Comparison of ENCODE assay signal across 8 mouse cellular contexts in genomic region chr4:149444964-149445701, GRCm38 (mm10). TPM values are rescaled to one million over a fixed set of nuclear protein-coding genes. Genes with fewer than 3 reads are reported as not detected.
DNase-seq lines count a peak whose midpoint lies in the region; ATAC-seq and TF ChIP-seq lines count a peak whose summit lies in the region.

No protein-coding gene starts in this region.

- TF ChIP-seq POLR2A in brain, embryonic 14.5 days (IDR thresholded peaks at IDR 0.05; ENCODE audit: borderline replicate concordance, extremely low read depth, insufficient read depth, insufficient read length, poor library complexity, severe bottlenecking) = peak; percentile 59; the same call in 1 of the 2 replicates

- H3K36me3 ChIP-seq in C2C12 (ENCODE audit: control insufficient read depth, insufficient read depth) = no peaks in the 10 kb centered on the region
- H3K36me3 ChIP-seq in erythroblast, embryonic 14.5 days (ENCODE audit: control insufficient read depth) = no peaks in the 10 kb centered on the region
- H3K36me3 ChIP-seq in heart, embryonic 12.5 days = no peaks in the 10 kb centered on the region
- no peaks in the 10 kb centered on the region for H3K36me3 ChIP-seq in kidney, postnatal 0 days (ENCODE audit: insufficient read depth, low read length)
- no peaks in the 10 kb centered on the region for H3K36me3 ChIP-seq in liver, embryonic 11.5 days (ENCODE audit: control insufficient read depth, insufficient read depth, low read length)
- no peaks in the 10 kb centered on the region for H3K36me3 ChIP-seq in stomach, embryonic 14.5 days (ENCODE audit: control insufficient read depth, insufficient read depth, low read length)

- no peaks in the 10 kb centered on the region for H3K79me2 ChIP-seq in C2C12 (ENCODE audit: control insufficient read depth, insufficient read depth)

- DNase-seq in brain, embryonic 14.5 days (ENCODE audit: low read depth) = peak; percentile 98
- DNase-seq in kidney, postnatal 0 days (ENCODE audit: low spot score) = peak; percentile 98
- DNase-seq in liver, embryonic 11.5 days (ENCODE audit: low spot score) = peak; percentile 90
- DNase-seq in naive thymus-derived CD4-positive, alpha-beta T cell, adult 2 months (ENCODE audit: low read depth) = peak; percentile 91

- H3K4me1 ChIP-seq in erythroblast, embryonic 14.5 days (ENCODE audit: control insufficient read depth) = peaks cover 22% of the 10 kb centered on the region
- peaks cover 18% of the 10 kb centered on the region for H3K4me1 ChIP-seq in heart, embryonic 12.5 days (replicated peaks)
- H3K4me1 ChIP-seq in kidney, postnatal 0 days (replicated peaks; ENCODE audit: insufficient read depth, low read length) = peaks cover 13% of the 10 kb centered on the region
- H3K4me1 ChIP-seq in liver, embryonic 11.5 days (replicated peaks; ENCODE audit: control insufficient read depth, insufficient read depth, low read length) = peaks cover 6% of the 10 kb centered on the region; the same call in 1 of the 2 replicates
- H3K4me1 ChIP-seq in stomach, embryonic 14.5 days (ENCODE audit: control insufficient read depth, insufficient read depth, low read length) = peaks cover 4% of the 10 kb centered on the region; the same call in 1 of the 2 replicates

- H3K9me3 ChIP-seq in erythroblast, embryonic 14.5 days (ENCODE audit: control insufficient read depth, low read length) = no peaks in the 10 kb centered on the region
- no peaks in the 10 kb centered on the region for H3K9me3 ChIP-seq in heart, embryonic 12.5 days (replicated peaks)
- no peaks in the 10 kb centered on the region for H3K9me3 ChIP-seq in kidney, postnatal 0 days (replicated peaks; ENCODE audit: low read length)
- H3K9me3 ChIP-seq in liver, embryonic 11.5 days (ENCODE audit: control insufficient read depth, low read length) = no peaks in the 10 kb centered on the region
- H3K9me3 ChIP-seq in stomach, embryonic 14.5 days (ENCODE audit: control insufficient read depth, low read depth, low read length) = no peaks in the 10 kb centered on the region

- H3K27me3 ChIP-seq in C2C12 (ENCODE audit: control insufficient read depth, insufficient read depth, insufficient read length) = no peaks in the 10 kb centered on the region
- H3K27me3 ChIP-seq in erythroblast, embryonic 14.5 days (ENCODE audit: control insufficient read depth) = no peaks in the 10 kb centered on the region
- no peaks in the 10 kb centered on the region for H3K27me3 ChIP-seq in heart, embryonic 12.5 days (replicated peaks)
- H3K27me3 ChIP-seq in kidney, postnatal 0 days (ENCODE audit: insufficient read depth, low read length) = no peaks in the 10 kb centered on the region
- H3K27me3 ChIP-seq in liver, embryonic 11.5 days (replicated peaks; ENCODE audit: control insufficient read depth, insufficient read depth, low read length) = no peaks in the 10 kb centered on the region
- H3K27me3 ChIP-seq in stomach, embryonic 14.5 days (ENCODE audit: control insufficient read depth, insufficient read depth, low read length) = no peaks in the 10 kb centered on the region

- peak overlapping the region; percentile 2 for H3ac ChIP-seq in C2C12 (ENCODE audit: control insufficient read depth, insufficient read length, low read depth)

- TF ChIP-seq CTCF in C2C12 (IDR thresholded peaks at IDR 0.05; ENCODE audit: control insufficient read depth, insufficient read depth, insufficient read length) = peak; percentile 97
- peak; percentile 91 for TF ChIP-seq CTCF in brain, embryonic 14.5 days (IDR thresholded peaks at IDR 0.05; ENCODE audit: borderline replicate concordance, extremely low read depth, insufficient read depth, insufficient read length)
- peak; percentile 98 for TF ChIP-seq CTCF in kidney, postnatal 0 days (IDR thresholded peaks at IDR 0.05; ENCODE audit: low read depth)

- no peak overlapping the region for H3K4me3 ChIP-seq in C2C12 (ENCODE audit: insufficient read depth, poor library complexity, severe bottlenecking)
- peak overlapping the region; percentile 62 for H3K4me3 ChIP-seq in erythroblast, embryonic 14.5 days (replicated peaks)
- peak overlapping the region; percentile 39 for H3K4me3 ChIP-seq in heart, embryonic 12.5 days
- peak overlapping the region; percentile 15 for H3K4me3 ChIP-seq in kidney, postnatal 0 days (replicated peaks; ENCODE audit: low read depth, low read length)
- peak overlapping the region; percentile 40 for H3K4me3 ChIP-seq in liver, embryonic 11.5 days (ENCODE audit: low read depth, low read length)
- H3K4me3 ChIP-seq in stomach, embryonic 14.5 days (ENCODE audit: low read depth, low read length) = peak overlapping the region; percentile 22

- H3K27ac ChIP-seq in heart, embryonic 12.5 days (ENCODE audit: poor library complexity, severe bottlenecking) = peak overlapping the region; percentile 84
- H3K27ac ChIP-seq in kidney, postnatal 0 days = peak overlapping the region; percentile 83
- peak overlapping the region; percentile 76 for H3K27ac ChIP-seq in liver, embryonic 11.5 days (ENCODE audit: low read depth, low read length)
- peak overlapping the region; percentile 88 for H3K27ac ChIP-seq in stomach, embryonic 14.5 days (ENCODE audit: low read length)

- peak overlapping the region; percentile 73 for H3K9ac ChIP-seq in heart, embryonic 12.5 days
- H3K9ac ChIP-seq in kidney, postnatal 0 days (ENCODE audit: low read depth, low read length) = peak overlapping the region; percentile 50; the same call in 1 of the 2 replicates
- H3K9ac ChIP-seq in liver, embryonic 11.5 days (ENCODE audit: low read depth, low read length) = peak overlapping the region; percentile 69
- H3K9ac ChIP-seq in stomach, embryonic 14.5 days (replicated peaks; ENCODE audit: low read depth, low read length) = peak overlapping the region; percentile 45; the same call in 1 of the 2 replicates

- peak; percentile 94 for ATAC-seq in heart, embryonic 12.5 days (ENCODE audit: insufficient number of reproducible peaks, low FRiP score)
- ATAC-seq in kidney, postnatal 0 days (replicated peaks; ENCODE audit: low FRiP score, low read depth) = peak; percentile 94
- peak; percentile 95 for ATAC-seq in liver, embryonic 11.5 days (replicated peaks; ENCODE audit: low FRiP score)
- ATAC-seq in stomach, embryonic 14.5 days (ENCODE audit: insufficient number of reproducible peaks, insufficient read depth, low FRiP score, low read depth) = peak; percentile 97

- peak overlapping the region; percentile 72 for H3K4me2 ChIP-seq in heart, embryonic 12.5 days
- peak overlapping the region; percentile 58 for H3K4me2 ChIP-seq in kidney, postnatal 0 days (ENCODE audit: low read length)
- H3K4me2 ChIP-seq in liver, embryonic 11.5 days = peak overlapping the region; percentile 88
- peak overlapping the region; percentile 46 for H3K4me2 ChIP-seq in stomach, embryonic 14.5 days (replicated peaks; ENCODE audit: low read depth, low read length)

- under 1% methylated on average over 36 of the region's 36 CpGs for WGBS in heart, embryonic 12.5 days
- 0% methylated on average over 36 of the region's 36 CpGs for WGBS in kidney, postnatal 0 days
- under 1% methylated on average over 36 of the region's 36 CpGs for WGBS in liver, embryonic 11.5 days
- under 1% methylated on average over 36 of the region's 36 CpGs for WGBS in stomach, embryonic 14.5 days

- H3K79me3 ChIP-seq in C2C12 (ENCODE audit: low read depth) = no peaks in the 10 kb centered on the region

RNA-seq across cellular contexts. Expression of gene Rbp7, which starts 9.6 kb away (rescaled TPM):
- not detected for polyA plus RNA-seq in C2C12 (2012; fragmentation: generic; extraction: Trizol)
- polyA plus RNA-seq in brain, embryonic 14.5 days (2012; rRNA removed) = 0.21 TPM in 1 of 2 replicates, not detected in the other
- polyA plus RNA-seq in erythroblast, embryonic 14.5 days (2012) = not detected in 2 replicates
- 2.4 and 3.4 TPM in 2 replicates for polyA plus RNA-seq in heart, embryonic 12.5 days (2016; fragmentation: Nextera tagmentation; extraction: Ambion mirVana)
- polyA plus RNA-seq in kidney, postnatal 0 days (2015; fragmentation: Nextera tagmentation; extraction: Ambion mirVana) = 1.3 TPM in 2 replicates
- not detected in 2 replicates for polyA plus RNA-seq in liver, embryonic 11.5 days (2014; fragmentation: Nextera tagmentation; extraction: Ambion mirVana)
- polyA plus RNA-seq in stomach, embryonic 14.5 days (2014; fragmentation: Nextera tagmentation; extraction: Ambion mirVana) = 1.9 TPM in 2 replicates

RNA-seq across cellular contexts. Expression of gene Ube4b, which starts 18.6 kb away (rescaled TPM):
- polyA plus RNA-seq in C2C12 (2012; fragmentation: generic; extraction: Trizol) = 51.6 TPM
- 76.5 and 131 TPM in 2 replicates for polyA plus RNA-seq in brain, embryonic 14.5 days (2012; rRNA removed)
- 14.2 and 15.0 TPM in 2 replicates for polyA plus RNA-seq in erythroblast, embryonic 14.5 days (2012)
- polyA plus RNA-seq in heart, embryonic 12.5 days (2016; fragmentation: Nextera tagmentation; extraction: Ambion mirVana) = 50.3 and 58.3 TPM in 2 replicates
- 26.9 and 28.8 TPM in 2 replicates for polyA plus RNA-seq in kidney, postnatal 0 days (2015; fragmentation: Nextera tagmentation; extraction: Ambion mirVana)
- 35.0 and 37.4 TPM in 2 replicates for polyA plus RNA-seq in liver, embryonic 11.5 days (2014; fragmentation: Nextera tagmentation; extraction: Ambion mirVana)
- polyA plus RNA-seq in stomach, embryonic 14.5 days (2014; fragmentation: Nextera tagmentation; extraction: Ambion mirVana) = 41.7 and 44.3 TPM in 2 replicates

RNA-seq across cellular contexts. Expression of gene Tmem274, which starts 32.0 kb away (rescaled TPM):
- not detected for polyA plus RNA-seq in C2C12 (2012; fragmentation: generic; extraction: Trizol)
- polyA plus RNA-seq in brain, embryonic 14.5 days (2012; rRNA removed) = not detected in 2 replicates
- not detected in 2 replicates for polyA plus RNA-seq in erythroblast, embryonic 14.5 days (2012)
- polyA plus RNA-seq in heart, embryonic 12.5 days (2016; fragmentation: Nextera tagmentation; extraction: Ambion mirVana) = 0.29 and 0.33 TPM in 2 replicates
- polyA plus RNA-seq in kidney, postnatal 0 days (2015; fragmentation: Nextera tagmentation; extraction: Ambion mirVana) = not detected in 2 replicates
- 0.31 TPM in 1 of 2 replicates, not detected in the other for polyA plus RNA-seq in liver, embryonic 11.5 days (2014; fragmentation: Nextera tagmentation; extraction: Ambion mirVana)
- not detected in 2 replicates for polyA plus RNA-seq in stomach, embryonic 14.5 days (2014; fragmentation: Nextera tagmentation; extraction: Ambion mirVana)

RNA-seq across cellular contexts. Expression of gene Nmnat1, which starts 39.9 kb away (rescaled TPM):
- 8.8 TPM for polyA plus RNA-seq in C2C12 (2012; fragmentation: generic; extraction: Trizol)
- 7.5 and 9.9 TPM in 2 replicates for polyA plus RNA-seq in brain, embryonic 14.5 days (2012; rRNA removed)
- 0.10 and 0.17 TPM in 2 replicates for polyA plus RNA-seq in erythroblast, embryonic 14.5 days (2012)
- 12.0 and 14.0 TPM in 2 replicates for polyA plus RNA-seq in heart, embryonic 12.5 days (2016; fragmentation: Nextera tagmentation; extraction: Ambion mirVana)
- polyA plus RNA-seq in kidney, postnatal 0 days (2015; fragmentation: Nextera tagmentation; extraction: Ambion mirVana) = 9.6 and 13.5 TPM in 2 replicates
- 13.0 and 14.3 TPM in 2 replicates for polyA plus RNA-seq in liver, embryonic 11.5 days (2014; fragmentation: Nextera tagmentation; extraction: Ambion mirVana)
- polyA plus RNA-seq in stomach, embryonic 14.5 days (2014; fragmentation: Nextera tagmentation; extraction: Ambion mirVana) = 11.5 and 15.1 TPM in 2 replicates

RNA-seq across cellular contexts. Expression of gene Lzic, which starts 39.9 kb away (rescaled TPM):
- polyA plus RNA-seq in C2C12 (2012; fragmentation: generic; extraction: Trizol) = 44.7 TPM
- 31.7 and 32.0 TPM in 2 replicates for polyA plus RNA-seq in brain, embryonic 14.5 days (2012; rRNA removed)
- 0.29 and 0.58 TPM in 2 replicates for polyA plus RNA-seq in erythroblast, embryonic 14.5 days (2012)
- polyA plus RNA-seq in heart, embryonic 12.5 days (2016; fragmentation: Nextera tagmentation; extraction: Ambion mirVana) = 32.1 and 40.9 TPM in 2 replicates
- polyA plus RNA-seq in kidney, postnatal 0 days (2015; fragmentation: Nextera tagmentation; extraction: Ambion mirVana) = 31.1 and 31.7 TPM in 2 replicates
- polyA plus RNA-seq in liver, embryonic 11.5 days (2014; fragmentation: Nextera tagmentation; extraction: Ambion mirVana) = 41.8 and 43.6 TPM in 2 replicates
- 45.9 and 49.3 TPM in 2 replicates for polyA plus RNA-seq in stomach, embryonic 14.5 days (2014; fragmentation: Nextera tagmentation; extraction: Ambion mirVana)
